Mouse (Mus musculus) WW6 (cell line): ENCODE results near the gene Asf1a.
A peak's percentile ranks its signal among the peaks of the same experiment; 100 is the strongest.
"Not testable (repeated sequence)": the region's sequence is repeated elsewhere in the genome, so short reads cannot be mapped to it uniquely, and the experiment has no call there.

Experiments
- DNase-seq: peaks from one replicate; pipeline ENCODE4 v3.0.0-alpha.2; 2013; ENCODE audit warnings: low read depth, low spot score

The Asf1a gene

DNA sequence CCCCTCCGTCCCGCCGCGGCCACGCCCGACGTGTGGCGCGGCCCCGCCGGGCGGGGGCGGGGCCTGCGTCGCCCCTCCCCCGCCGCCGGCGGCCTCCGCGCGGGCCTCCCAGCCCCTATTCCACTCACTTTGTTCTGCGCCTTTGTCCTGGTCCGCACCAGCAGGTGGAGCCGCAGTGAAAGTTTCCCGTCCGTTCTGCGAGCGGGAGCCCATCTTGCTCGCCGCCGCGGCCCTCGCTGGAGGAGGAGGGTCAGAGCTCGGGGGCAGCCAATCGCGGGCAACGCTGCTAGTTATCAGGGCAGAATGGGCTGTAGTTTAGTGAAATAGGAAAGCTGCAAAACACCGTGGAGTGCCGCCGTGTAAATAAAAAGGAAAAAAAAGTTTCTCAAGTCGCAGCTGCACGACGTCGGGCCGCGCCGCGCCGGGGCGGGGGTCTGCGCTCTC, at the start of gene Asf1a:
Gene Asf1a, plus strand, starts transcription at position 81 of the 444 bp plus-strand sequence.
- peak; percentile 86 for DNase-seq

DNA sequence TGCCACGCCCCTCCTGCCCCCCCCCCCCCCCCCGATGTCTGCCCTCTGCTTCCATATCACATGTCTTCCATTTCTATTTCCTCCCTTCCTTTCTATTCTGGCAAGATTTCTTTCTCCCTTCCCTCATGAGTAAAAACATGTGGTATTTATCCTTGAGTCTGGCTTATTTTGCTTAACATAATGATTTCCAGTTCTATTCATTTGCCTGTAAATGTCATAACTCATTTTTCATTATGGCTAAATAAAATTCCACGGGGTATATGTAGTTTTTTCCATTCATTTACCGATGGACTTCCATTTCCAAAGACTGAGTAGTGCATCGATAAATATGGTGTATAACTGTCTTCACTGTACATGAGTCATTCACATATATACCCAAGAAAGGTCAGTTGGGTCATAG, 34.6 kb upstream of the Asf1a start:
- DNase-seq: no peak

DNA sequence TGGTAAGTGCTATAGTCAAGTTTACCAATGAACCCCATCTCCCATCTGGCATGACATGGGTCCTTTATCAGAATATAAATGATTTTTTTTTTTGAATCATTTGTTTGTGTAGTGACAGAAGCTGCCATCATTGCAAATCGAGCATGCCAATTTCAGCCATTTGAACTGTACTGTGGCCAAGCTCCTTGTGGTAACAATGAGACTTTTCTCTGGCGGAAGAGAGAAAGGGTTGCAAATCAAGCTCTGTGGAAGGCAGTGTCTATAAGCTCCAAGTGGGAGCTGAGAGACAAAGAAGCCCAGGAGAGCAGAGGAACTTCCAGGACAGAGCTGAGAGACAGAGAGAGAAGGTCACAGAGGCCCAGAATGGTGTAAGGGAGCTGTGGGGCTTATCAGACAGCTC, 31.0 kb upstream of the Asf1a start:
- no peak for DNase-seq

DNA sequence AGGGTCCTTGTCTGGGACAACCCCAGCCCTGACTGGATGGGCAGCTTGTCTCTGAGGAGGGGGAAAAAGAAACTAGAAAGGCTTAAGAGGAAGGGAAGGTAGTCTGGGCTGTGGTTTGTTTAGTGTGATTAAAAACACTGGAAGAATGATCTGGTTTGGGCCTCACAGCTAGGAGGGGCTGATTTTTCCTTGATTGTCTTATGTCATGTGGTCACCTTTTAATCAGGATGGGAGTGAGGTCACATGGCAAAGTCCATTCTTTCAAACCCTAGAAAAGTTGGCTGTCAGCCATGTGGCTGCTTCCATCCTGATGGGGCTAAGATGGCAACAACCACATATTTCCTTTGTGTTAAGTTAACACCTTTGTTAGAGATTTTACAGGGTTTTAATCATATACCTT, 28.0 kb upstream of the Asf1a start:
- DNase-seq: no peak

DNA sequence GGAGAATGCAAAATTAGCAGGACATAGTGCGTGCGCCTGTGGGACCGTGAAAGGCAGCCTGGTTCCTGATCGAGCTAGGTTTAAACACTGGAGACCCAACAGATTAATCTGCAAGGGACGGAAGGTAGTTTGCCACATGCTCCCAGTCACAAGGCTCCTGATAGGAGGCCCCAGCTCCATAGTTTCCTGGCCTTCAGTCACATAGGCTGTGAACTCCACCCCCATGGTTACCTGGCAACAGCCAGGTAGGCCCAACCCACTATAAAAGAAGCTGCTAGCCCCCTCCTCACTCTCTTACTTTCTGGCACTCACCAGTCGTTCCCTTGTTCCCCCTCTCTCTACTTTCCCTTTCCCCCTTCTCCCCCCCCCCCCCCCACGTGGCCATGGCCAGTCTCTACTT, 16.4 kb upstream of the Asf1a start:
- peak; percentile 40 for DNase-seq

DNA sequence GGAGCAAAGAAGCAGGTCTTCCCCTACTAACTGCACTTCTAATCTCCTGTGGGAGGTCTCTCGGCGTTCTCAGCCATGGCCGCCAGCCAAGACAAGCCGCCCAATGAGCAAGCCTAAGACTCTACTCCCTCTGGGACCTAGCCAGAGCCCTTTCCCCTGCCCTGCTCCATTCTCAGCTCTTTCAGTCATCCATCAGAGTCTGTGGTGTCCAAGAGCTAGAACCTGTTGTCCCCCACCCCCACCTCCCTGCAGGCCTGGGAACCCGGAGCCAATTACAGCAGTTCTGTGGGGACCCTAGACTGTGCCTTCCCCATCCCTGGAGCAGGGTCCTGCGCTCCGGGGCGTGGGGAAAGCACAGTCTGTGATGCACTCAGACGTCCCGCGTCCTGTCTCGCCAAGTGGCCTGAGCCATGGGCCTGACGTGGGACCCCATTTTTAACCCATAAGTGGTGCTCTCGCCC, 15.9 kb upstream of the Asf1a start:
- DNase-seq: no peak

DNA sequence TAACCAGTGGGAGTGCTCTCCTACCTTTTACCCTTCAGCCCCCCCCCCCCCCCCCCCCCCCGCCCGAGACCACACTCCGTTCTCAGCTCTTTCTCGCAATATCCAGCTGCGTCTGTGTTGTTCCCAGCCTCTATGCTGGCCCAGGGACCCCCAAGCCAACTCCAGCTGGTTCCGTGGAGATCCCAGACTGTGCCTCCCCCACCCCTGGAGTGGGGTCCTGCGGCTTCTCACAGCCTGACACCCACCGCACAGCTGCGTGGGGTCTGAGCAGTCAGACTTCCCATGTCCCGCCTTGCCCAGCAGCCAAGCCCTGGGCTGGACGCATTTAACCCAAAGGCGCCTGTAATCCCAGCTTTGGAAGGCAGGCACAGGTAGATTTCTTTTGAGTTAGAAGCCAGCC, 15.5 kb upstream of the Asf1a start:
- no peak for DNase-seq

DNA sequence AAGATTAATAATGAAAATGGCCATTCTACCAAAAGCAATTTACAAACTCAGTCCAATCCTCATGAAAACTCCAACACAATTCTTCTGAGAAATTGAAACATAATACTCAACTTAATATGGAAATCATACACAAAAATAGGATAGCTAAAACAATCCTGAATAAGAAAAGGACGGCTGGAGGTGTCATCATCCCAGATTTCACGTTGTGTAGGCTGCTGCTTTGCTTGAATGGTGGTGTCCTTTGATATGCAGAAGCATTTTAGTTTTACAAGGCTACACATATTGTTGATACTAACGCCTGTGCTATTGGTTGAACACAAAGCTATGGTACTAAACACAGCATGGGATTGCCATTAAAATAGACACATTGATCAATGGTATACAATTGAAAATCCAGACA, 10.8 kb upstream of the Asf1a start:
- DNase-seq: no peak

DNA sequence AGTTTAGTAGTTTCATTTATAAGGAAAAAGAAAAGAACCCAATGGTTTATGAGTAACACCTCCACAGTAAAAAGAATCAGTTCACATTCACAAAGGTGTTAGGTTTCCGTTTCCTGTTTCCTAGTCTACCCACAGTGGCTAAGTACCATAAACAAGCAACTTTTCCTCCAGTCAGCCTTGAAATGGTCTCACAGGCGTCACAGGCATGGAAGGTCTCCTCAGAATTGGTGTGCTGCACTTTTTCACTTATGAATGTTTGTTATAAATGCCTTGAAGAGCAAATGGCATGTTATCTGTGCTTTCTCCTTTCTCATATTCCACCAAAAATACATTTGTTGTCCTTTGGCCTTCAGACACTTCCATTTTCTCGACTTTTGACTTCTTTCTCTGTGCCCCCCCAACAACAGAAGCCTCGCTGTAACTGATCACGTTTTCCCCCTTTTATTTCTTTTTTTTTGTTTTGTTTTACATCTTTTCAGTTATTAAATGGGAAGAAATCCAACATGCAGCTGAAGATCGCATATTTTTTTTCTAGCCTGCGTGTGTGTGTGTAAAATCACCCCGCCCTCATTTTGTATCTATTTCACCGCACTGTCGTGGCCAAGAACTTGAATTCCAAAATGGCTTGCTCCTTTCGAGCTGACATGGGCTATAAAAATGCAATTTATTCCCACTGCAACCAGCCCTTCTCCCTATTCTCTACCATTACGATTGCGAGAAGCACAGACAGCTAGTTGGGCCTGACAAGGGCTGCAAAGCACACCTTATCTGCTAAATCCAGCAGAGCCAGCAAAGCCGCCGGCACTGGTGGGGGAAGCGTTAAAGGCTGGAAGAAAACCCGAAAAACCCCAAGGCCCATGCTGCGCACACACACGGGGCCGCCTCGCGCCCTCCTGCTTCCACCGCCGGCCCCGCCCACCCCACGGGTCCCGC, 547 bp upstream of the Asf1a start:
- no peak for DNase-seq

DNA sequence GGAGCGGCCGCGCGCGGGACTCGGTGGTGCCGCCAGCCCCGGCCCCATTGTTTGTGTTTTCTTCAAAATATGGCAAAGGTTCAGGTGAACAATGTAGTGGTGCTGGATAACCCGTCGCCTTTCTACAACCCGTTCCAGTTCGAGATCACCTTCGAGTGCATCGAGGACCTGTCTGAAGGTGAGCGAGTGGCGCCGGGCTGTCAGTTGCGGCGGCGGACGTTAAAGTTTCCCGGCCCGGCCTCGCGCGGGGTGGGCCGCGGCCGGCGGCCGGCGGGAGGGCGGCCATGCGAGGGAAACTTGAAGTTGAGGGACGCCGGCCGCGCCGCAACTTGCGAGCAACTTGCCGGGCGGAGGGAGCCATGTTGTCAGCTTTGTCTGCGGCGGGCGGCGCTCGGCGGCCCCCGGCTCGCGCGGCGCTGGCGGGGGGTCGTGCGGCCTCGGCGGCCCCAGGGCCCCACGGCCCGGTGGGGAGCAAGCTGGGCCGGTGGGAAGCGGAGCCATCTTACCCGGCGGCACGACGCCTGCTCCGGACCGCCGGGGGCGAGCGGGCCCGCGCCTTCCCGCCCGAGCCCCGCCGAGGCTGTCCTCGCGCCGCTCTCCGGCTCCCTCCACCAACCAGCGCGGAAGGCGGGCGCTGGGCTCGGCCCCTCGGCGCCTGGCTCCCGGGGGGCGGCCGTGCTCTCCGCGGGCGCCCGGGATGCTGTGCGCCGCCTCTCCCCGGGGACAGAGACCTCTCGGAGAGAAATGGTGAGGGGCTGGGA, 744 bp downstream of the Asf1a start:
- DNase-seq: no peak

DNA sequence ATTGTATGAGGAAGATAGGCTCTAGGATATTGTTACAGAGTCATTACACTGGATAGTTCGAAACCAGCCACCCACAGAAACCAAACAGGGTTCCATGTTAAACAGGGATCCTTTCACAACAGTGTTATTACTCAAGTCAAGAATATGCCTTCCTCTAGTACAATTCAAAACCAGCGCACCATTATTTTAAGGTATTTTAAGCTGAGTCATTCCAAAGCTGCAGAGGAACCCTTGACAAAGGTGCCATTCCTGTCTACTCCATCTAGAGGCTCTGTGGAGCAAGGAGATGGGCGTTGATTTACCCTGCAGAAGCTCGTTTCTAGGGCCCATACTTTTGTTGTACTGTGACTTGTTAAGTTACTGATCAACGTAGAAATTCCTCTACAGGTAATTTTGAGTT, 2.3 kb downstream of the Asf1a start:
- peak; percentile 42 for DNase-seq

DNA sequence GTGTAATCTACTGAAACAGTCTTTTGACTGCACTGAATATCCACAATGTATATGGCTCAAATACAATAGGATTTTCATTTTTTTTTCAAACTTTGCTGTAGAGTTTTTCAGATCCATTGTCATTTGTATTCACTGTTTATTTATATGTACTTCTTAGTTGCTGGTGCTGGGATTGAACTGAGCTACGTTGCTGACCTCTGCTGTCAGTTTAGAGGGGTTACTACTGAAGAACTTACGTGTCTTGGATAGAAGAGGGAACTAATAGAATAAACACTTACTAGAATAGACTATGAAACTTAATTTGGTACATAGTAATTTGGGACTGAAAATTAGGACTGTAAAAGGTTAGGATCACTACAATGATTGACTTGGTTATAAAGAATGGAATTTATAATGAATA, 8.8 kb downstream of the Asf1a start:
- DNase-seq: no peak

DNA sequence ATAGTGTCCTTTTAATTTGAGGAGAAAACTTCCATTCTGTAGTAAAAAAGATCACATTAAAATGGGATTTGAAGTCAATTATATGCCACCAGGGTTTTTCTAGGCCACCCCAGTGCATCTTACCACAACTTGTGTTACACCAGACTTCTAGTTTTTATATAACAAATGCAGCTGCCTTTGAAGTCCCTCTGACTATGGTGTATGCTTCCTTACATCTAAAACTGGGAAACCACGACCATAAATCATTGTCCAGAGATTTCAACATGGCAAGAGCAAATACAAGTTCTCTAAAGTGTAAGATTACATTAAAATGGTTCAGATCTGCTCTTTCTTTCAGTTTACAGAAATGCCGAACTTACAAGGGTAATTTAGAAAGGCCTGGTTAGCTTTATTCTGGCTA, 11.7 kb downstream of the Asf1a start:
- DNase-seq: no peak

DNA sequence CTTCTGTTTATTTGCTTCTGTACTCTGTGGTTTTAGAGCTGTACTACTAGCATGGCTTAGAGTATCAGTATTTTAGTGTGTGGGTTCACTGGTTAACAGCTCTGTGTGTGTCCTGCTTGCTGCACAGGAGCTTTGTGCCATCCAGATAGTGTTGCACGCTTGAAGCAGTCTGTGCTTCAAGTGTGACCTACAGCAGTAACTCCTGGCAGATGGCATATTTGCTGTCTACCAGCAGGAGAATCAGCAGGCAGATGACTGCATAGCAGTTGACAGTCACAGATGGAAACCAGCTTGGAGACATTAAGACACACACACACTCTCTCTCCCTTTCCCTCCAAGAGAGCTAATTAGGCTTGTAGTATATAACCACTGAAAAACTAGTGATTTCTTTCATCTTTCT, 15.6 kb downstream of the Asf1a start:
- DNase-seq: no peak

DNA sequence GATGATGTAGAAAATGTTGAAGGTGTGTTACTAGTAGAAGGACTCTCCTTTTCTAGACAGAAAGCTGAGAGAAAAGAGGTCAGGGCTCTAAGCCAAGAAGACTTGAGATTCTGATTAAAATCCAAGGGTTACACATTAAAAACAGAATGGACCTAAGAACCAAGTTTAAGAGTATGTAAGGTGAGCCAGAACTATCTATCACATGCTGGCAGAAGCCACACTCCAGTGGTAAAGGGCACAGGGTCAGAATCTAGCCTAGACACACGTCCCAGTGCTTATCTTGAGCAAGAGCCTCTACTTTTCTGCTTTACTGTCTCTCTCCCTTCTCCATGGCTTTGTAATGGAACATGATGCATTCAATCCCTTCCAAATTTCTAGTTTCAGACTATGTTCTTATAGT, 17.4 kb downstream of the Asf1a start:
- DNase-seq: no peak

DNA sequence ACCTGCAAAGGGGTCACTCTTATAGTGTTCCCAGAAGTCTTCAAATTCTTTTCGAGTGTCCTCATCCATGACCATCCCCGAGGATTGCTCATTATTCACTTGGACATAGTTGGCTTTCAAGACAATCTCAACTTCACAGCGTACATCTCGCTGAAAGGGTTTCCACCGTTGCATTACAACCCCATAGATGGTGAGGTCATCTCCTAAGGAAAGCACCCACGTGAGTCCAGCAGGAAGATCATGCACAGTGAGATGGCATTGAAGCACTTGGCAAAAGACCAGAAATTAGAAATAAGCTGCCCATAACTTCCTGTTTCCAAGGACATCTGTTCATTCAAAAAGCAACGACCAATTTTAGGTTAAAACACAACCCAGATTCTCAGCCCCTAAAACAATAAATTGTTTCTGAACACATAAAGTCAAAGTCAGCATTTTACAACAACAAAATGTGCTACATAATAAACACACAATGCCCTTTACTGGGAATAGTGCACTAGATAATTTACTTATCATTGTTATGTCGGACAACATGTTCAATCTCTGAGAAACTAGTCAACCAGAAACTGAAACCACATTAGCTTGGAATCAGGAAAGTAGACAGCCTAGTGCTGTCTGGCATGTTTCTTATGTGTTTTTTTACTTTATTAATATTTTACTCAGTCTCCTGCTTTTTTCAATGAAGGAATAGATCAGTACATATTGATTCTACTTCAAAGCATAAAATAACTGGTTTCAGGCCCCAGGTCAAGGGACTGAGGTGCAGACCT, 19.5 kb downstream of the Asf1a start:
- no peak for DNase-seq

DNA sequence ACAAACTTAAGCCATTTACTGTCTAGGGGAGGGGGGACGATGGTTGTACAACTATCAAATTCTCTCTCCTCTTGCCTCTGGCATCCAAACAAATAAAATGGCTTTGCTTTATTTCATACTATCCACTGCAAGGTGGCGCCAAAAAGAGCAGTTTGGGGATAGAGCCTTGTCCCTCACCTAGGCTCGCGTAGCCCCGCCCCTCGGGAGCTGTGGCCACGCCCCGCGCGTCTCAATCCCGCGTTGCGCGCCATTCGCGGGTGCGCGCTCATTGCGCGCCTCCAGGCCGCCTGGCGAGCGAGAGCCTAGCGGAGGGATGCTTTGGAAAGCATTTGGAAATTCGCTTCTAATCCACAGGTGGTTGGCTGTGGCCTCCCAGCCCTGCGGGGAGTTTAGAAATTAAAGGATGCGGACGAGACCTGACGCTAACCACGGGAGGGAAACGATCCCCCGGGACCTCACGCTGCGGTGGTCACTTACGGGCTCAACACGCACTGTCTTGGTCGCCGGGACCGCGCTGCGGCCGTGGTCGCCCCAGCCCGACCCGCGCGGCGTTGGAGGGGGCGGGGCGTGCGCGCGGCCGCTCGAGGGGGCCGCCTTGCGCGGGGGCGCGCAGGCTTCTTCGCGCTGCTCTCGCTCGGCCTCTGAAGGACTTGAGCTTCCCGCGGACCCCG, 32.8 kb downstream of the Asf1a start:
- DNase-seq: peak; percentile 71

DNA sequence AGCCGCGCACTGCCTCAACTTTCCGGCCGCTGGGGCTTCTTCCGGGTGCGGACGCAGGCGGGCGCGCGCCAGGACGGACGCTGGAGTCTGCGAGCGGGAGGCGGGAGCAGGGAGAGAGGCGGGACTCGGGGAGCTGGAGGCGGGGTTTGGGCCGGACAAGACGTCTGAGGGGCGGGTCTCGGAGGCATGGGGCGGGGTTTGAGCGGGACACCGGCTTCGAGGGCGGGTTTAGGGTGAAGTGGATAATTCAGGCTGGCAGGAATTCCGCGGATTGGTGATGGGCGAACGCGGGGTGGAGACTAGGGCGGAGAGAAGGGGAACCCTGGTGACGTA, 33.3 kb downstream of the Asf1a start:
- peak; percentile 87 for DNase-seq

DNA sequence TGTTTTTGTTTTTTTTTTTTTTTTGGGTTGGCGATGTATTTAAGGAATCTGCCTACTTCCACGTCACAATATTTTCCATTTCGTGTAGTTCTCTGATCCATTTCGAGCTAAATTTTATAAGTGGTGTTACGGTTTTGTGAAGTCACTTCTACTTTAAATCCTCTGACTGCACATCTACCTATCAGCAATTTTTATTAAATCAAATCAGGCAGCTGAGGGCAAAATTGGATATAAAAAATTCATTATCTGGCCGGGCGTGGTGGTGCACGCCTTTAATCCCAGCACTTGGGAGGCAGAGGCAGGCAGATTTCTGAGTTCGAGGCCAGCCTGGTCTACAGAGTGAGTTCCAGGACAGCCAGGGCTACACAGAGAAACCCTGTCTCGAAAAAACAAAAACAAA, 33.8 kb downstream of the Asf1a start, which contains the start of gene Mcm9:
Gene Mcm9, minus strand, starts transcription at position 101 of the 400 bp plus-strand sequence.
- DNase-seq: not testable (repeated sequence)

DNA sequence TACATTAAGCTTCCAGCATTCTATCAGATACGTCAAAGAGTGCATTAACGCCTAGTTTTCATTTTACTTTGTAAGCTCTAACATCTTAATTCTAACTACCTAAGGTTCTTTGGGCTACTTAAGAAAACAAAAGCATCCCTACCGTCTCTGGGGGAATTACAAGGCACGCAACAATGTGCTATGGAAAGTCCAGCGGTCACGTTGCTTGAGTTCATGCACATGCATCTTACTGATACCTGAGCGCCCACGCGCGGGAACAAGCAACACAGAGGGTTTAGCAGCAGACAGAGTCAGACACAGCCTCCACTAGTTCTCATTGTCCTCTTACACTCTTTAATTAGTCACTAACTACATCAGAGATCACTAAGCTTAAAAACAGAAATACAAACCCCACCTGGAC, 37.6 kb downstream of the Asf1a start:
- no peak for DNase-seq

DNA sequence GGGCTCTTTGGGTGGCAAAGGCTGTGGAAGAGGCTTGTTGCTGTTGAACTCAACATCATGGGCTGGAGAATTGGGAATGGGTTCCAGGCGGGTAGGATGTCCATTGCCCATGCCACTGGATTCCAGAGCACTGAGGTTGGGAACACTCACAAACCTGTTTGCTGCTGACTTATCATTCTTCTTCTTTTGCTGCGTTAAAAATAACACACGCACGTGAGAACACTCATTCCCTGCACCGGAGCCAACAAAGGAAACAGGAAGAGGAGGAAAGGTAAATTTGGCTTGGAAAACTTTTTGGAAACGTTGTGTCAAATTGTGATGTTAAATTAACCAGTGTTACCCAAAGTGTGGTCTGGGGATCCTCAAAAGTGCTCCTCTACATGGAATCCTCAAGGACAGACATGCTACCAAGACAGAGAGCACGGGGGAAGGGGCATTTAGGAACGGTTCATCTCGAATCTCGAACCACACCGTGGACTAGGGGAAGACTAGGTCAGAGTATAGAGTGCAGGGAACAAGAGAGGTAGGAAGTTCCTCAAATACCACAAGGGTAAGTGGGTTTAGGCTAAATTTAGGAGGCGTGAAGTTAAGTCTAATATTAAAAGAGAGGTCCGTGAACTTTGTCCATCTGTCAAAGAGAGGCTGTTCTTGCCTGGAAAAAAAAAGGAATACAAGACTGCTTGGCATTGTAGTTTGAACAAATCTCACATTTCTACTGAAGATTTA, 38.9 kb downstream of the Asf1a start:
- DNase-seq: no peak
